Mouse (Mus musculus): ENCODE measurements around the gene Sytl3.
"Not testable (repeated sequence)": the region's sequence is repeated elsewhere in the genome, so short reads cannot be mapped to it uniquely, and the experiment has no call there.

GRCm38 (mm10) chr17:6681721-6682120 is 22.8 kb downstream of the Sytl3 start:
- not testable (repeated sequence) for TF ChIP-seq POLR2A (IDR thresholded peaks at IDR 0.05; ENCODE audit: extremely low read depth, insufficient read depth, low read length); CTCF (IDR thresholded peaks at IDR 0.05; ENCODE audit: low read depth, low read length)

Data from liver, adult 2 months (tissue).